Mouse (Mus musculus) liver, embryonic 14.5 days (tissue): ENCODE data around the gene Adpgk. TPM values are rescaled to one million over a fixed set of nuclear protein-coding genes. Genes with fewer than 3 reads are reported as not detected.

Experiments used
- ATAC-seq: fragments of 200-750 bp; cut with Nextera tagmentation; 2 replicates; pipeline ENCODE4 v1.8.0; 2017; ENCODE audit warnings: moderate number of reproducible peaks, mild to moderate bottlenecking, moderate library complexity; ENCODE audit not compliant: insufficient read depth
- DNase-seq, 3 experiments: peaks; one replicate each; pipeline ENCODE4 v3.0.0-alpha.2; 2012 to 2013; ENCODE audit warnings: low read depth in 3 of 3, low spot score in 3 of 3
- H3K27ac ChIP-seq: fragments of 300-500 bp; sonication (generic); 2 replicates; pipeline ENCODE4 v1.5.1; 2014; ENCODE audit warnings: moderate library complexity, mild to moderate bottlenecking, control low read depth, inconsistent platforms
- H3K27me3 ChIP-seq: fragments of 300-500 bp; sonication (generic); 2 replicates; pipeline ENCODE4 v1.6.1; 2014; ENCODE audit warnings: mild to moderate bottlenecking, low read length, moderate library complexity; ENCODE audit not compliant: control insufficient read depth, insufficient read depth
- H3K36me3 ChIP-seq: fragments of 300-500 bp; sonication (generic); replicated peaks from 2 replicates; pipeline ENCODE4 v1.6.1; 2014; ENCODE audit warnings: low read depth; ENCODE audit not compliant: control insufficient read depth, insufficient read depth
- H3K4me1 ChIP-seq, 2 experiments: fragments of 200-500 bp in 1 of 2; fragments of 300-500 bp in 1 of 2; sonication (generic) in 1 of 2; replicated peaks; 2 replicates each; pipeline ENCODE4 v1.6.1; 2012 to 2014; ENCODE audit warnings: antibody characterized with exemption in 1 of 2, inconsistent platforms in 1 of 2, low read length in 1 of 2; ENCODE audit not compliant: control insufficient read depth in 2 of 2, insufficient read depth in 2 of 2
- H3K4me2 ChIP-seq: fragments of 300-500 bp; sonication (generic); 2 replicates; pipeline ENCODE4 v1.6.1; 2014; ENCODE audit warnings: low read depth, mild to moderate bottlenecking, control low read depth, moderate library complexity
- H3K4me3 ChIP-seq, 2 experiments: fragments of 200-500 bp in 1 of 2; fragments of 300-500 bp in 1 of 2; sonication (generic) in 1 of 2; 2 replicates each; pipeline ENCODE4 v1.5.1; 2012 to 2014; ENCODE audit warnings: low read depth in 2 of 2, low read length in 2 of 2, mild to moderate bottlenecking in 2 of 2, control low read depth in 1 of 2, inconsistent platforms in 1 of 2, moderate library complexity in 1 of 2; ENCODE audit not compliant: insufficient read depth in 1 of 2
- H3K9ac ChIP-seq: fragments of 300-500 bp; sonication (generic); replicated peaks from 2 replicates; pipeline ENCODE4 v1.6.1; 2014; ENCODE audit warnings: mild to moderate bottlenecking, control low read depth, moderate library complexity
- H3K9me3 ChIP-seq: fragments of 300-500 bp; sonication (generic); 2 replicates; pipeline ENCODE4 v1.6.1; 2016; ENCODE audit warnings: low read length, mixed read lengths; ENCODE audit not compliant: control insufficient read depth
- CTCF ChIP-seq: IDR thresholded peaks from 2 replicates; pipeline ENCODE4 v1.5.1; 2016; ENCODE audit warnings: antibody characterized with exemption, low read depth, control low read depth
- EP300 ChIP-seq: IDR thresholded peaks from 2 replicates; pipeline ENCODE4 v1.6.1; 2016; ENCODE audit warnings: antibody characterized with exemption, low read depth
- WGBS: fragments of 180-500 bp; shearing (Covaris S2); extraction: QIAGEN DNeasy Blood & Tissue Kit; methylation state at CpG from one replicate; pipeline ENCODE4 v1.1.7; 2014; ENCODE audit not compliant: insufficient replicate concordance; 5-methylcytosine and 5-hydroxymethylcytosine counted together
- polyA plus RNA-seq, 2 experiments: library from polyadenylated mRNA; depleted of rRNA in 1 of 2; stranded (reverse) in 1 of 2; unstranded in 1 of 2; fragments of >200 nt; fragmentation: Nextera tagmentation in 1 of 2; extraction: Ambion mirVana in 1 of 2; gene quantifications; 2 replicates each; pipeline versions ENCODE4 v1.2.1 to v1.2.3; 2012 to 2014

Gene Adpgk
- polyA plus RNA-seq, 2 experiments = 14.0 to 17.6 TPM

DNA sequence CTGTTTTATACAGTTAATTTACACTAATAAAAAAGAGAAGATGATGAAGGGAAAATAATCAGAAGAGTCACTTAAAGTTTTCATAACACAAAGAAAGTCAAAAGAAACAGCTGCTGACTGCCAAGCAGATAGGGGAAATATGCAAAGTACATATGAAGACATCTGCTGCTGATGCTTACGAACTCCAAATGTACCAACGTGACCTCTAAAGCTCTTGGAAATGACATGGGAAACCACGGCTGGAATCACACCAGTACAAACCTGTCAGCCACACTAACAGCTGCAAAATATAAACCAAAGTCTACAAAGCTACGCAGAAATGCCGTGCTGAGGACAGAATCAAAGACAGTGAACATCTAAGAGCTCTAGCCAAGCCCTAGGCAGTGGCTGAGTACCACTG is 47.7 kb downstream of the Adpgk start:
- Histone ChIP-seq H3K27me3 (no peaks in the 10 kb centered on the region), H3K4me1 (peaks cover 8 to 9% of the 10 kb centered on the region in 2 experiments; a peak in 3 of 4 replicates), H3K9me3 (no peaks in the 10 kb centered on the region), H3K36me3 (no peaks in the 10 kb centered on the region), H3K9ac (no peak overlapping the region), H3K4me3 (no peak overlapping the region), H3K27ac (no peak overlapping the region), H3K4me2 (no peak overlapping the region)
- ATAC-seq = no peak
- 74% methylated on average over 5 of the region's 5 CpGs for WGBS
- no peak for DNase-seq
- TF ChIP-seq EP300 (no peak), CTCF (no peak)

DNA sequence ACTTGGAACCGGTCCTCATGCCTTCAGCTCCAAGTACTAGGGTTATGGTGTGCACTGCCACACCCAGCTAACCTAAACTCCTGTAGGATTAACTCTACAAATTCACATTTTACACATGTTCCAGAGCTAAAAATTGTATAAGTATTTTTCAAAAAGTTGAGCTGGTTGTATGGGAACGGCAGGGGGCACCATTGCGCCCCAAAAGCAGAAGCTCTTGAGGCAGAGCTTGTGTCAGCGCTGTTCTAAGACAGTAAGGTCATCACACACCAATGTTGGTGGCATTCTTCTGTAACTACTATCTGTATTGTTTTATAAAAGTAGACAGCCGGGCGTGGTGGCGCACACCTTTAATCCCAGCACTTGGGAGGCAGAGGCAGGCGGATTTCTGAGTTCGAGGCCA is 48.6 kb downstream of the Adpgk start:
- Histone ChIP-seq H3K4me1 (peaks cover 8 to 9% of the 10 kb centered on the region in 2 experiments; a peak in 3 of 4 replicates), H3K4me3 (no peak overlapping the region), H3K27me3 (no peaks in the 10 kb centered on the region), H3K9ac (no peak overlapping the region), H3K27ac (no peak overlapping the region), H3K4me2 (no peak overlapping the region), H3K36me3 (no peaks in the 10 kb centered on the region), H3K9me3 (no peaks in the 10 kb centered on the region)
- TF ChIP-seq EP300 (no peak), CTCF (peak; percentile 63)
- DNase-seq (peak in 1 of 3 experiments; percentile 22), ATAC-seq (no peak)
- WGBS = 70% methylated on average over 9 of the region's 9 CpGs

DNA sequence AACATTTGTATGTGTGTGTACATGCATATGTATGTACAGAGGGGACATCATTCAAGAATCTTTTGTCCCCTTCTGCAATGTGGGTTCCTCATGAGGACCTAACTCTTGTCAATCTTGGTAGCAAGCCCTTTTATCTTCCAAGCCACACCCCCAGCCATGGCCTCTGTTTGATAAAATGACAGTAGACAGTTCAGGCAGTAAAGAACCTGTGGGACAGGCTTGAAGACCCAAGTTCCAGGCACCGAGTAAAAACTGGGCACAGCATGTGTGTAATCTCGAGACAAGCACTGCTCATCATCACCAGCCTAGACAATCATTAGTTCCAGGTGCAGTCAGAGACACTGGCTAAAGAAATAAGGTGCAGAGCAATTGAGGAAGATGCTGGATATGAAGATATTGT is 54.8 kb downstream of the Adpgk start:
- Histone ChIP-seq H3K27ac (no peak overlapping the region), H3K4me1 (peaks cover 2 to 4% of the 10 kb centered on the region in 2 experiments; a peak in 2 of 4 replicates), H3K9me3 (no peaks in the 10 kb centered on the region), H3K27me3 (no peaks in the 10 kb centered on the region), H3K36me3 (no peaks in the 10 kb centered on the region), H3K9ac (no peak overlapping the region), H3K4me2 (no peak overlapping the region), H3K4me3 (no peak overlapping the region)
- no peak for DNase-seq
- ATAC-seq = 0 out of 2 replicates have a peak, but pooled peaks have one; percentile 18
- 14% methylated on average over 2 of the region's 2 CpGs for WGBS
- no peak for TF ChIP-seq EP300
- TF ChIP-seq CTCF = no peak

DNA sequence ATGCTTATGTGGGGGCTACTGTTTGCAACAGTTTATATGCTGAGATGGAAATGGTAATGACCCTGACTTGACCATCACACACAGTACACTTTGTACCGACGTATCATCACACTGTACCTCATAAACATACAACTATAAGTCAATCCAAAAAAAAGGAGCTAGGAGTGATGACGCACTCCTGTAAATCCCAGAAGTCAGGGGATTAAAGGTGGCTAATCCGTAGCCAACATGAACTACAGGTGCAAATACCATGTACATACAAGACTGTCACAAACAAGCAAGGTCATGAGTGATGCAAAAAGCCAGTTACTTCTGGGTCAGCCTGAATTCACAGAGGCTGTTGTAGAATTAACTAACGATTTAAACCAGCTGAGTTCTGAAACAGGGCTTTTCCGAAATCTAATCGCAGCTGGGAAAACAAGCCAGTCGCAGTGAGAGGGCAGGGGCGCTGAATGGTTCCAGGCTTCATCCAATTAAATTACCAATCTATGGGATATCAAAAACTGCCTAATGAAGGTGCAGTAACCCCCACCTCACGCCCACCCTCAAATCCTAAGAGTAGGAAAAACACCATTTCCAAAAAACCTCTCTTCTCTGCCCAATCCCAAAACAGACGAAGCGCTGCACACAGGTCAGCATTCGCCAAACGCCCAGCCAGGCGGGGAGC is 61.4 kb downstream of the Adpgk start:
- H3K9me3 ChIP-seq = no peaks in the 10 kb centered on the region
- H3K4me3 ChIP-seq = peak overlapping the region; percentile 66 to 79
- 20% methylated on average over 15 of the region's 15 CpGs for WGBS
- peaks cover 0 to 4% of the 10 kb centered on the region in 2 experiments; a peak in 1 of 4 replicates for H3K4me1 ChIP-seq
- H3K4me2 ChIP-seq = peak overlapping the region; percentile 80
- H3K27me3 ChIP-seq = no peaks in the 10 kb centered on the region
- no peaks in the 10 kb centered on the region for H3K36me3 ChIP-seq
- H3K9ac ChIP-seq = peak overlapping the region; percentile 82
- H3K27ac ChIP-seq = peak overlapping the region; percentile 53; the same call in 1 of the 2 replicates
- TF ChIP-seq CTCF = no peak
- TF ChIP-seq EP300 = no peak
- no peak for DNase-seq
- ATAC-seq = peak; percentile 14; the same call in 1 of the 2 replicates

DNA sequence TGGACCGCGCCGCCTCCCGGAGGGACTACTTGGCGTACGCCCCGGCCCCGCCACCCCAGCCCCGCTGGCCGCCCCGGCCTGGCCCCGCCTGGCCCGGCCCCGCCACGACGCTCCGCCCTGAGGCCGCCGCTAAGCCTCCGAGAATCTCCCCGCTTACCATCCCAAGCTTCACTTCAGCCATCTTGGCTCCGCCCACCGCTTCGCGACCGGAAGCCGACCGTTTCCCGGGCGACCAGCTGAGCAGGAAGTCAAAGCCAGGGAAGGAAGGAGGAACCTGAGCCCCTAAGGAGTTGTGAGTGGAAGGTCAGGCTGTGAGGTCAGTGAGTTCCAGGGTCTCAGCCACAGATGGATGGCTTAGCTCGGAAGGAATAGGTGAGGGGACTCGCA is 61.9 kb downstream of the Adpgk start, which contains the start of gene Bbs4:
Gene Bbs4 (minus strand): TSS at position 256 of the 387 bp plus-strand sequence.
- Histone ChIP-seq H3K27ac (peak within 1 kb of the TSS; percentile 53; the same call in 1 of the 2 replicates), H3K9me3 (no peaks in the 10 kb centered on the region), H3K4me1 (peaks cover 0 to 4% of the 10 kb centered on the region in 2 experiments; a peak in 1 of 4 replicates), H3K27me3 (no peaks in the 10 kb centered on the region), H3K4me3 (peak within 1 kb of the TSS; percentile 79 to 91), H3K4me2 (peak within 1 kb of the TSS; percentile 80), H3K9ac (peak within 1 kb of the TSS; percentile 82), H3K36me3 (no peaks in the 10 kb centered on the region)
- ATAC-seq (peak; percentile 100), DNase-seq (peak; percentile 85 to 86 (median 85))
- WGBS = under 1% methylated on average over 32 of the region's 32 CpGs
- TF ChIP-seq CTCF (no peak), EP300 (no peak)
